Mouse (Mus musculus): ENCODE measurements around the gene Rimbp2.

DNA sequence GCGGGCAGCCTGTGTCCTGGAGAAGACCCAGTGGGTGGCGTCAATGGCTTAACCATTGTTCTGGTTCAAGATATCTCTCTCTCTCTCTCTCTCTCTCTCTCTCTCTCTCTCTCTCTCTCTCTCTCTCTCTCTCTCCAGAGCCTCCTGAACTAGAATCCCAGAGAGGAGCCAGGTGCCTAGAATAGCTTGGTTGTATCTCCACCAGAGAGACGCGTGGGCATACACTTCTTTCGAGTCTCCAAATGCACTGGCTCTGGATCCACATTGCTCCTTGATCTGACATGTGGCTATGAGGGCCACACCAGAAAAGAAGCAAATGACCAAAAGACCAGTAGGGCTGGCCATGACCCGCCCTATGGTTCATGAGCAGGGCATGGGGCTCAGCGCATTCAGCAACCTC is 116.2 kb downstream of the Rimbp2 start:
- no peak for TF ChIP-seq TAL1 (IDR thresholded peaks at IDR 0.05; ENCODE audit: low read length)
- TF ChIP-seq GATA1 (IDR thresholded peaks at IDR 0.05; ENCODE audit: low read length), result no peak
